Mouse (Mus musculus) heart, adult 18-20 months (tissue): ENCODE results near the gene Ky. TPM values are rescaled to one million over a fixed set of nuclear protein-coding genes. Genes with fewer than 3 reads are reported as not detected.

ENCODE experiments used
- DNase-seq, 2 experiments: peaks; one replicate each; pipeline ENCODE4 v3.0.0; 2021 to 2022; ENCODE audit warnings: mixed read lengths in 1 of 2
- long read RNA-seq, 2 experiments: library from polyadenylated mRNA; stranded (forward); transcript quantifications; one replicate each; pipeline ENCODE4 v2.0.0; 2021
- total RNA-seq, 2 experiments: library from RNA; stranded (reverse); gene quantifications; 2 replicates each; pipeline ENCODE4 v1.2.3; 2021

Gene Ky
- 10 to 100 TPM in 1 of 2 experiments, 1 to 10 TPM in 1; 7.3 to 12.2 TPM for total RNA-seq
- long read RNA-seq, experiment 1, result 0 reads
- long read RNA-seq, experiment 2, result 0 reads

GRCm38 (mm10) chr9:102505700-102506585 lies at the start of gene Ky:
Gene Ky, plus strand, starts transcription at chr9:102505750.
- peak; percentile 60 to 66 for DNase-seq

GRCm38 (mm10) chr9:102462251-102462650 lies 43.3 kb upstream of the Ky start:
- DNase-seq, result no peak

- no peak for DNase-seq
These were observed 40.5 kb upstream of the Ky start for GRCm38 (mm10) chr9:102465044-102465443.

GRCm38 (mm10) chr9:102465726-102466125 lies 39.8 kb upstream of the Ky start:
- DNase-seq, result no peak

GRCm38 (mm10) chr9:102470076-102470819 lies 35.3 kb upstream of the Ky start:
- no peak for DNase-seq

GRCm38 (mm10) chr9:102477767-102478450 lies 27.6 kb upstream of the Ky start:
- DNase-seq, result peak in 1 of 2 experiments; percentile 23

GRCm38 (mm10) chr9:102478451-102478835 lies 27.1 kb upstream of the Ky start:
- no peak for DNase-seq

- peak; percentile 24 to 54 for DNase-seq
These were observed 26.5 kb upstream of the Ky start for GRCm38 (mm10) chr9:102479022-102479421.

- DNase-seq, result no peak
These were observed 13.3 kb upstream of the Ky start for GRCm38 (mm10) chr9:102492031-102492795.

GRCm38 (mm10) chr9:102493044-102493443 lies 12.5 kb upstream of the Ky start:
- DNase-seq, result peak; percentile 80 to 81

- no peak for DNase-seq
These were observed 11.6 kb upstream of the Ky start for GRCm38 (mm10) chr9:102493916-102494315.

GRCm38 (mm10) chr9:102494454-102494853 lies 11.1 kb upstream of the Ky start:
- DNase-seq, result no peak

- no peak for DNase-seq
These were observed 10.3 kb upstream of the Ky start for GRCm38 (mm10) chr9:102495266-102495665.

GRCm38 (mm10) chr9:102496481-102497041 lies 9.0 kb upstream of the Ky start:
- no peak for DNase-seq

- peak in 1 of 2 experiments; percentile 47 for DNase-seq
These were observed 8.4 kb upstream of the Ky start for GRCm38 (mm10) chr9:102497089-102497690.

GRCm38 (mm10) chr9:102497833-102498430 lies 7.6 kb upstream of the Ky start:
- peak; percentile 84 to 89 for DNase-seq

- no peak for DNase-seq
These were observed 6.8 kb upstream of the Ky start for GRCm38 (mm10) chr9:102498701-102499100.

GRCm38 (mm10) chr9:102499266-102499665 lies 6.3 kb upstream of the Ky start:
- peak; percentile 46 to 50 for DNase-seq

GRCm38 (mm10) chr9:102499746-102500145 lies 5.8 kb upstream of the Ky start:
- no peak for DNase-seq

- DNase-seq, result no peak
These were observed 4.4 kb upstream of the Ky start for GRCm38 (mm10) chr9:102501113-102501512.
